Mouse (Mus musculus) macrophage (primary cell): ENCODE data around the gene Cyp2a4. TPM values are rescaled to one million over a fixed set of nuclear protein-coding genes. Genes with fewer than 3 reads are reported as not detected.
"Not testable (repeated sequence)": the region's sequence is repeated elsewhere in the genome, so short reads cannot be mapped to it uniquely, and the experiment has no call there.

Experiments used
- H3K27ac ChIP-seq: fragments of 350-480 bp; formaldehyde crosslinking; 2 replicates; pipeline ENCODE4 v1.9.0; 2021
- H3K36me3 ChIP-seq: fragments of 350-480 bp; formaldehyde crosslinking; 2 replicates; pipeline ENCODE4 v1.9.0; 2021; ENCODE audit errors: inconsistent target
- H3K4me3 ChIP-seq: fragments of 350-480 bp; formaldehyde crosslinking; 2 replicates; pipeline ENCODE4 v1.9.0; 2021; ENCODE audit errors: inconsistent target
- H3K79me2 ChIP-seq: fragments of 350-480 bp; formaldehyde crosslinking; 2 replicates; pipeline ENCODE4 v1.9.0; 2021; ENCODE audit errors: inconsistent target
- WGBS: methylation state at CpG from one replicate; pipeline ENCODE4 v1.1.7; 2026; ENCODE audit warnings: inconsistent platforms; ENCODE audit not compliant: missing documents; 5-methylcytosine and 5-hydroxymethylcytosine counted together
- polyA plus RNA-seq: library from polyadenylated mRNA; stranded (reverse); fragments of 250-400 nt; gene quantifications from 3 replicates; pipeline ENCODE4 v1.2.4, GENCODE M21; 2018; ENCODE audit warnings: inconsistent platforms
- total RNA-seq, 78 experiments: library from RNA; depleted of rRNA; stranded (reverse); fragments of 250-400 nt; gene quantifications; 1 replicate in 9 of 78; 2 replicates in 24 of 78; 3 replicates in 43 of 78; 4 replicates in 2 of 78; pipeline ENCODE4 v1.2.4; 2018; ENCODE audit warnings: inconsistent platforms in 56 of 78

Cyp2a4 gene
- not detected for total RNA-seq (2018; cell fraction: chromatin; rRNA removed)
- not detected for total RNA-seq (2018; cell fraction: cytosol; rRNA removed)
- total RNA-seq (2018; cell fraction: nucleus; rRNA removed) = not detected
- polyA plus RNA-seq = not detected in 3 replicates

- not testable (repeated sequence) for H3K36me3 ChIP-seq, H3K79me2 ChIP-seq, H3K27ac ChIP-seq, H3K4me3 ChIP-seq
- WGBS = 69% methylated on average over 1 of the region's 2 CpGs
Observed at GRCm38 (mm10) chr7:26306926-26307325, at the start of gene Cyp2a4. Gene Cyp2a4, plus strand, starts transcription at chr7:26307169.

GRCm38 (mm10) chr7:26260034-26260433 is 46.9 kb upstream of the Cyp2a4 start, which contains the start of gene Vmn1r184:
Gene Vmn1r184, plus strand, starts transcription at chr7:26260334.
- H3K27ac ChIP-seq, H3K4me3 ChIP-seq, H3K36me3 ChIP-seq, H3K79me2 ChIP-seq: not testable (repeated sequence)
- 58% methylated on average over 1 of the region's 1 CpGs for WGBS

- 97% methylated on average over 4 of the region's 8 CpGs for WGBS
- not testable (repeated sequence) for H3K79me2 ChIP-seq, H3K36me3 ChIP-seq, H3K27ac ChIP-seq, H3K4me3 ChIP-seq
Observed at GRCm38 (mm10) chr7:26303429-26304166, 3.4 kb upstream of the Cyp2a4 start.

GRCm38 (mm10) chr7:26311786-26312185 is 4.8 kb downstream of the Cyp2a4 start:
- H3K27ac ChIP-seq, H3K79me2 ChIP-seq, H3K4me3 ChIP-seq, H3K36me3 ChIP-seq: not testable (repeated sequence)
- WGBS = 96% methylated on average over 4 of the region's 4 CpGs

- not testable (repeated sequence) for H3K4me3 ChIP-seq, H3K27ac ChIP-seq, H3K36me3 ChIP-seq, H3K79me2 ChIP-seq
- WGBS = 86% methylated on average over 1 of the region's 2 CpGs
Observed at GRCm38 (mm10) chr7:26315194-26315593, 8.2 kb downstream of the Cyp2a4 start.

- not testable (repeated sequence) for H3K36me3 ChIP-seq, H3K27ac ChIP-seq, H3K4me3 ChIP-seq, H3K79me2 ChIP-seq
- 86% methylated on average over 3 of the region's 4 CpGs for WGBS
Observed at GRCm38 (mm10) chr7:26315809-26316208, 8.8 kb downstream of the Cyp2a4 start.

GRCm38 (mm10) chr7:26320361-26320760 is 13.4 kb downstream of the Cyp2a4 start:
- 95% methylated on average over 2 of the region's 3 CpGs for WGBS
- not testable (repeated sequence) for H3K27ac ChIP-seq, H3K36me3 ChIP-seq, H3K4me3 ChIP-seq, H3K79me2 ChIP-seq

- H3K79me2 ChIP-seq, H3K4me3 ChIP-seq, H3K27ac ChIP-seq, H3K36me3 ChIP-seq: not testable (repeated sequence)
Observed at GRCm38 (mm10) chr7:26350177-26350576, 43.2 kb downstream of the Cyp2a4 start.

GRCm38 (mm10) chr7:26352258-26352657 is 45.3 kb downstream of the Cyp2a4 start:
- H3K79me2 ChIP-seq, H3K27ac ChIP-seq, H3K4me3 ChIP-seq, H3K36me3 ChIP-seq: not testable (repeated sequence)
- WGBS = 81% methylated on average over 2 of the region's 3 CpGs

GRCm38 (mm10) chr7:26356719-26357118 is 49.8 kb downstream of the Cyp2a4 start:
- H3K4me3 ChIP-seq, H3K79me2 ChIP-seq, H3K27ac ChIP-seq, H3K36me3 ChIP-seq: not testable (repeated sequence)
- WGBS = 83% methylated on average over 1 of the region's 6 CpGs

Other genes with a start within 250 kb of the Cyp2a4 start
- gene Cyp2b13, start 245.7 kb upstream of the Cyp2a4 start, polyA plus RNA-seq = not detected in 3 replicates
- not detected in 3 replicates for gene Cyp2b9, start 133.8 kb upstream of the Cyp2a4 start, polyA plus RNA-seq
- gene Vmn1r184, start 46.8 kb upstream of the Cyp2a4 start, polyA plus RNA-seq = not detected in 3 replicates
- not detected in 3 replicates for gene Nlrp9c, start 96.5 kb downstream of the Cyp2a4 start, polyA plus RNA-seq
- not detected in 3 replicates for gene Nlrp4a, start 127.9 kb downstream of the Cyp2a4 start, polyA plus RNA-seq
- not detected in 3 replicates for gene Nlrp9a, start 227.9 kb downstream of the Cyp2a4 start, polyA plus RNA-seq